Mouse (Mus musculus) myocyte (in vitro differentiated cells): ENCODE measurements around the gene Dusp8. TPM values are rescaled to one million over a fixed set of nuclear protein-coding genes. Genes with fewer than 3 reads are reported as not detected.

ENCODE experiments used
- H3K27me3 ChIP-seq: one replicate; pipeline ENCODE4 v1.6.1; 2011; ENCODE audit not compliant: control insufficient read depth, insufficient read depth, insufficient read length
- H3K36me3 ChIP-seq: one replicate; pipeline ENCODE4 v1.6.1; 2011; ENCODE audit not compliant: control insufficient read depth, insufficient read depth
- H3K4me2 ChIP-seq: one replicate; pipeline ENCODE4 v1.6.1; 2011; ENCODE audit warnings: low read depth, control low read depth
- H3K4me3 ChIP-seq: one replicate; pipeline ENCODE4 v1.5.1; 2011; ENCODE audit warnings: mild to moderate bottlenecking, control low read depth, moderate library complexity
- H3K79me2 ChIP-seq: one replicate; pipeline ENCODE4 v1.6.1; 2011; ENCODE audit not compliant: control insufficient read depth, insufficient read depth
- H3ac ChIP-seq: one replicate; pipeline ENCODE4 v1.6.1; 2011; ENCODE audit not compliant: control insufficient read depth, insufficient read length
- CEBPB ChIP-seq: IDR thresholded peaks from 2 replicates; pipeline ENCODE4 v1.6.1; 2011; ENCODE audit warnings: mild to moderate bottlenecking, moderate library complexity; ENCODE audit not compliant: poor library complexity, insufficient read depth, severe bottlenecking
- E2F4 ChIP-seq: IDR thresholded peaks from one replicate; pipeline ENCODE4 v1.6.1; 2011; ENCODE audit warnings: mild to moderate bottlenecking, control low read depth, moderate library complexity; ENCODE audit not compliant: insufficient read depth
- MAX ChIP-seq: IDR thresholded peaks from one replicate; pipeline ENCODE4 v1.6.1; 2011; ENCODE audit warnings: low read depth, mild to moderate bottlenecking, control low read depth
- MYOD1 ChIP-seq, 3 experiments: IDR thresholded peaks; one replicate each; pipeline ENCODE4 v1.6.1; 2011; ENCODE audit warnings: control low read depth in 2 of 3, low read depth in 2 of 3, mild to moderate bottlenecking in 2 of 3, moderate library complexity in 1 of 3; ENCODE audit not compliant: insufficient read length in 2 of 3, control insufficient read depth in 1 of 3
- MYOG ChIP-seq, 3 experiments: IDR thresholded peaks; one replicate each; pipeline ENCODE4 v1.6.1; 2011; ENCODE audit warnings: control low read depth in 2 of 3, low read depth in 2 of 3, mild to moderate bottlenecking in 2 of 3; ENCODE audit not compliant: insufficient read length in 2 of 3, control insufficient read depth in 1 of 3, insufficient read depth in 1 of 3
- POLR2A ChIP-seq: IDR thresholded peaks from one replicate; pipeline ENCODE4 v1.6.1; 2011; ENCODE audit warnings: low read depth, mild to moderate bottlenecking, control low read depth, moderate library complexity; ENCODE audit not compliant: insufficient read length
- POLR2AphosphoS2 ChIP-seq: IDR thresholded peaks from one replicate; pipeline ENCODE4 v1.6.1; 2011; ENCODE audit warnings: low read depth, control low read depth; ENCODE audit not compliant: insufficient read length
- REST ChIP-seq: IDR thresholded peaks from one replicate; pipeline ENCODE4 v1.6.1; 2011; ENCODE audit warnings: mild to moderate bottlenecking, control low read depth, moderate library complexity; ENCODE audit not compliant: insufficient read depth, insufficient read length
- SRF ChIP-seq: IDR thresholded peaks from one replicate; pipeline ENCODE4 v1.6.1; 2011; ENCODE audit warnings: low read depth; ENCODE audit not compliant: control insufficient read depth, insufficient read length
- TCF12 ChIP-seq: IDR thresholded peaks from one replicate; pipeline ENCODE4 v1.6.1; 2011; ENCODE audit warnings: mild to moderate bottlenecking, control low read depth; ENCODE audit not compliant: poor library complexity, insufficient read depth, severe bottlenecking
- TCF3 ChIP-seq: IDR thresholded peaks from one replicate; pipeline ENCODE4 v1.6.1; 2011; ENCODE audit warnings: low read depth, control low read depth; ENCODE audit not compliant: insufficient read length
- USF1 ChIP-seq: IDR thresholded peaks from one replicate; pipeline ENCODE4 v1.6.1; 2011; ENCODE audit warnings: low read depth, mild to moderate bottlenecking, control low read depth, moderate library complexity
- polyA plus RNA-seq: library from polyadenylated mRNA; unstranded; fragments of >200 nt; fragmentation: generic; extraction: Trizol; gene quantifications from one replicate; pipeline ENCODE4 v1.2.1, GENCODE M21; 2012; ENCODE audit warnings: missing spikeins

Gene Dusp8
- polyA plus RNA-seq, 1 experiment: 9.1 TPM

DNA sequence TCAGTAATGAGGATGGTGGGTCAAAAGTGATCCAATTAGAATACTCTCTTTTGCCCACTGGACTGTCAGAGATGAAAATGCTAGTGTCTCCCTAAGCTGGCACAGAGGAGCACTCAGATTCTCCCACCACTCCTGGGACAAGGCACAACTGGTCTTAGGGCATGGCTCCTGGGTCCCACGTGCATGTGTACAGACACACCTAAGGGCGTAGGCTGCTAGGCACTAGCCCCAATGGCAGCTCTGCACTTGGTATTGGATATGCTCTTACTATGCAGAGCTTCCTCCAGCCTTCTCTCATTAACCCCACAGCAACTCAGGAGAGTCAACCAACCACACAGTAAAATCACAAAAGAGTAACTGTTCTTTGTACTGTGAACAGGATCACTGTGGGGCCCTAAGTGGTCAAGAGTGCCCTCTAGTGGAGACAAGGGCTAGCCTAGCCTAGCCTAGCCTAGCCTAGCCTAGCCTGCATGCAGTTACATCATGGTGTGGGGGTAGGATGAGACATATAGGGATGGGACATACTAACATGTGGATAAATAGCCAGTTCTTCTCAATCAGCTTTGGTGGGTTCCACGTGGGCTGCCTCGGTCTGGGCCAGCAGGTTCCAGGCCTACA, 58.0 kb downstream of the Dusp8 start:
- Histone ChIP-seq H3K79me2 (peaks cover 31% of the 10 kb centered on the region), H3K27me3 (no peaks in the 10 kb centered on the region), H3ac (no peak overlapping the region), H3K4me2 (no peak overlapping the region), H3K4me3 (no peak overlapping the region), H3K36me3 (no peaks in the 10 kb centered on the region)
- TF ChIP-seq CEBPB (no peak), POLR2AphosphoS2 (no peak), SRF (no peak), REST (no peak), USF1 (no peak), TCF3 (no peak), MYOD1 (IDR thresholded peaks at IDR 0.05; ENCODE audit: control insufficient read depth in 1 of 3, insufficient read length in 2 of 3, low read depth in 2 of 3) (no peak), MYOG (IDR thresholded peaks at IDR 0.05; ENCODE audit: control insufficient read depth in 1 of 3, insufficient read depth in 1 of 3, insufficient read length in 2 of 3, low read depth in 2 of 3) (no peak), E2F4 (no peak), POLR2A (no peak), MAX (no peak), TCF12 (no peak)

DNA sequence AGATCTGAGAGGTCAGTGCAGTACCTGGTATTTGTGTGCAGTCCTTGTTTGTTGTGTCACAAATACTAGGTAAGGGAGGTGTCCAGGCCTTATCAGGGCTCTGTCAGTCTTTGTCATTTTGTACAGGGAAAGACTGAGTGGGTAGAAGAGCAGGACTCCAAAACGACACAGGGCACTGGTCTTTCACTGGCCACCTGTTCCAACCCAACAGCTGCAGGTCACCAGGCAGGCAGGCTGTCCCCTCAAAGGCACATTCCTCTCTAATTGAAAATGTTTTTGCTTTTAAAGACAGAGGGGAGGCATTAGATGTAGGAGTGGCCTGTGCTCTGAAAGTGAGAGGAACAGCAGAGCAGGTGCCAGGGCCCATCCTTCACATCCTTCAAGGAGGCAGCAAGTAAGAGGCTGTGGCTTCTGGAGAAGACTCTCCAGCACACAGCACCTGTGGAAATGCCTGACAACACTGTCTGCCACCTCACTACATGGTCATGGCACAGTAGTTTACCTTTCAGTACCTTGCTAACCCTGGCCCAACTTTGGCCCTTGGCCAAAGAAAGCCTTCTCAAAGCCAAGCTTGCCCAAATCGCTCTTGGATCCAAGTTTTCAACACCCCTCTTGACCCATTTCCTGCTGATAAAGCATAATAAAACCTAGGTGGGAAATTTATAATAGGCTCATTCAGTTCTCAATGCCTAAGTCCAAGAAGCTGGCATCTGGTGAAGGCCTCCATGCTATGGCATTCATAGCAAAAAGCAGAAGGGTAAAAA, 60.4 kb downstream of the Dusp8 start:
- H3K27me3 ChIP-seq: no peaks in the 10 kb centered on the region
- no peak for TF ChIP-seq REST
- TF ChIP-seq MYOD1 (IDR thresholded peaks at IDR 0.05; ENCODE audit: control insufficient read depth in 1 of 3, insufficient read length in 2 of 3, low read depth in 2 of 3): peak; percentile 37 to 94 (median 93)
- no peak for TF ChIP-seq CEBPB
- TF ChIP-seq POLR2A: no peak
- peak; percentile 55 to 95 (median 83) for TF ChIP-seq MYOG (IDR thresholded peaks at IDR 0.05; ENCODE audit: control insufficient read depth in 1 of 3, insufficient read depth in 1 of 3, insufficient read length in 2 of 3, low read depth in 2 of 3)
- peak; percentile 95 for TF ChIP-seq TCF12
- TF ChIP-seq TCF3: peak; percentile 80
- H3K79me2 ChIP-seq: peaks cover 32% of the 10 kb centered on the region
- H3K4me2 ChIP-seq: peak overlapping the region; percentile 63
- no peak overlapping the region for H3ac ChIP-seq
- H3K36me3 ChIP-seq: no peaks in the 10 kb centered on the region
- H3K4me3 ChIP-seq: no peak overlapping the region

DNA sequence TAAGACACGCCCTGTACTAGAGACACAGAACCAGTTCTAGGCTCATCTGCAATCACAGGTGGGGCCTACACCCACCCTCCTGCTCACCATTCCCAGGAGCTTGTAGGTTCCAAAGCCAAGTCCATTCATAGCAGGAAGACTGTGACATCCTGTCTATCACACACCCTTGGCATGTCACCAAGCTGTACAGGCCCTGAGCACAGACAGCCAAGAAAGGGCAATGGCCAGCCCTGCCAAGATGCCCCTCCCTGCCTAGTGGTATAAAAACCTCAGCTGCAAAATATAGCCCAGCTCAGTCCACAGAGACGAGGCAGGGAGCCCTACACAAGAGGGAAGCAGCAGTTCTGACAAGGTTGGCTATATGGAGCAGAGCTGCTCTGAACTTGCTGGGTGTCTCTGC, 61.4 kb downstream of the Dusp8 start:
- no peak overlapping the region for H3K4me3 ChIP-seq

DNA sequence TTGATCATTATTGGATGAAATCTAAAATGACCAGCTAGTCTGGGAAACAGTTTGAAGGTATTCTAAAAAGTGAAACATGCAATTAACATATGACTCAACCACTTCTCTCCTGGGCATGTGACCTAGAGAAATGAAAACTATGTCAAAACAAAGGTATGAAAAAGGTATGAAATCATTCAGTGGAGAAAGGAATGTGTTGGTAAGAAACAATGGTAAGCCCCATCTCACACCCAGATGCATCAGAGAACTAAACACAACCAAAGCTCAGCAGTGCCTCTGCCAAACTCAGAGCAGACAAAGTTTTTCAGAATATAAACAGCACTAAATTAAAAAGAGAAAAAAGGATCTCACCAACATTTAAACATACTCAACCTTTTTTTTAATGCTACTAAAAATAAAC, 65.6 kb downstream of the Dusp8 start:
- peaks cover 39% of the 10 kb centered on the region for H3K79me2 ChIP-seq
- no peak overlapping the region for H3K4me2 ChIP-seq
- no peaks in the 10 kb centered on the region for H3K36me3 ChIP-seq
- H3K27me3 ChIP-seq: no peaks in the 10 kb centered on the region
- H3ac ChIP-seq: no peak overlapping the region
- H3K4me3 ChIP-seq: no peak overlapping the region
- TF ChIP-seq MAX: no peak
- no peak for TF ChIP-seq CEBPB
- TF ChIP-seq POLR2A: no peak

More for the DNA sequence above, 61.4 kb downstream of the Dusp8 start:
- peaks cover 37% of the 10 kb centered on the region for H3K79me2 ChIP-seq
- no peaks in the 10 kb centered on the region for H3K27me3 ChIP-seq
- peak overlapping the region; percentile 63 for H3K4me2 ChIP-seq
- no peak overlapping the region for H3ac ChIP-seq
- TF ChIP-seq SRF: peak; percentile 74
- peak; percentile 52 for TF ChIP-seq POLR2A
- no peak for TF ChIP-seq E2F4
- TF ChIP-seq TCF12: no peak
- peak; percentile 33 for TF ChIP-seq POLR2AphosphoS2
- no peak for TF ChIP-seq REST
- no peak for TF ChIP-seq MAX
- no peak for TF ChIP-seq CEBPB
- TF ChIP-seq MYOD1 (IDR thresholded peaks at IDR 0.05; ENCODE audit: control insufficient read depth in 1 of 3, insufficient read length in 2 of 3, low read depth in 2 of 3): peak in 1 of 3 experiments; percentile 55
- TF ChIP-seq USF1: no peak
- TF ChIP-seq TCF3: no peak
- TF ChIP-seq MYOG (IDR thresholded peaks at IDR 0.05; ENCODE audit: control insufficient read depth in 1 of 3, insufficient read depth in 1 of 3, insufficient read length in 2 of 3, low read depth in 2 of 3): peak in 1 of 3 experiments; percentile 36
- no peaks in the 10 kb centered on the region for H3K36me3 ChIP-seq

Other genes with a start within 250 kb of the Dusp8 start
- 47.1 TPM for gene Tollip, start 177.3 kb downstream of the Dusp8 start, polyA plus RNA-seq
- 0.05 TPM for gene Brsk2, start 146.1 kb downstream of the Dusp8 start, polyA plus RNA-seq
- 39.2 TPM for gene Mob2, start 34.8 kb downstream of the Dusp8 start, polyA plus RNA-seq
- not detected for gene Gm45618, start 24.9 kb upstream of the Dusp8 start, polyA plus RNA-seq
- not detected for gene Gm39115, start 40.2 kb upstream of the Dusp8 start, polyA plus RNA-seq
- not detected for gene Gm45337, start 48.8 kb upstream of the Dusp8 start, polyA plus RNA-seq
- gene Gm29735, start 61.3 kb upstream of the Dusp8 start, polyA plus RNA-seq: not detected
- gene Gm4553, start 69.9 kb upstream of the Dusp8 start, polyA plus RNA-seq: not detected
- gene Krtap5-2, start 80.2 kb upstream of the Dusp8 start, polyA plus RNA-seq: not detected
- not detected for gene Gm10153, start 94.5 kb upstream of the Dusp8 start, polyA plus RNA-seq
- gene Krtap5-3, start 105.5 kb upstream of the Dusp8 start, polyA plus RNA-seq: not detected
- not detected for gene Gm7579, start 116.0 kb upstream of the Dusp8 start, polyA plus RNA-seq
- gene Krtap5-5, start 134.1 kb upstream of the Dusp8 start, polyA plus RNA-seq: not detected
- gene Gm40460, start 145.2 kb upstream of the Dusp8 start, polyA plus RNA-seq: not detected
- not detected for gene Gm2431, start 162.5 kb upstream of the Dusp8 start, polyA plus RNA-seq
- gene Gm4559, start 178.5 kb upstream of the Dusp8 start, polyA plus RNA-seq: not detected
- not detected for gene Krtap5-1, start 201.3 kb upstream of the Dusp8 start, polyA plus RNA-seq
- not detected for gene Krtap5-4, start 207.7 kb upstream of the Dusp8 start, polyA plus RNA-seq